Mouse (Mus musculus): ENCODE measurements around the gene Iscu.

GRCm38 (mm10) chr5:113790453-113791196, 18.1 kb downstream of the Iscu start:
- TF ChIP-seq POLR2A (IDR thresholded peaks at IDR 0.05; ENCODE audit: control insufficient read depth, low read depth, low read length) (no peak), CTCF (IDR thresholded peaks at IDR 0.05; ENCODE audit: control insufficient read depth, insufficient read depth, insufficient replicate concordance, low read depth, low read length) (no peak)
